Mouse (Mus musculus) heart, embryonic 16.5 days (tissue): ENCODE measurements around the gene Fam76a. TPM values are rescaled to one million over a fixed set of nuclear protein-coding genes. Genes with fewer than 3 reads are reported as not detected.

ENCODE experiments used
- ATAC-seq: fragments of 200-750 bp; cut with Nextera tagmentation; replicated peaks from 2 replicates; pipeline ENCODE4 v1.8.0; 2017; ENCODE audit warnings: moderate number of reproducible peaks; ENCODE audit not compliant: insufficient read depth, low FRiP score; ENCODE audit errors: extremely low read depth
- H3K27ac ChIP-seq: fragments of 300-500 bp; sonication (generic); 2 replicates; pipeline ENCODE4 v1.5.1; 2014; ENCODE audit warnings: mild to moderate bottlenecking, low read length, control low read depth, moderate library complexity
- H3K27me3 ChIP-seq: fragments of 300-500 bp; sonication (generic); 2 replicates; pipeline ENCODE4 v1.6.1; 2014; ENCODE audit warnings: low read length, mixed read lengths; ENCODE audit not compliant: control insufficient read depth, insufficient read depth
- H3K36me3 ChIP-seq: fragments of 300-500 bp; sonication (generic); 2 replicates; pipeline ENCODE4 v1.6.1; 2014; ENCODE audit not compliant: control insufficient read depth, insufficient read depth
- H3K4me1 ChIP-seq: fragments of 300-500 bp; sonication (generic); 2 replicates; pipeline ENCODE4 v1.6.1; 2014; ENCODE audit warnings: low read length, mixed read lengths; ENCODE audit not compliant: control insufficient read depth, insufficient read depth
- H3K4me2 ChIP-seq: fragments of 300-500 bp; sonication (generic); 2 replicates; pipeline ENCODE4 v1.6.1; 2014; ENCODE audit warnings: low read depth, mild to moderate bottlenecking, control low read depth, low read length
- H3K4me3 ChIP-seq: fragments of 300-500 bp; sonication (generic); 2 replicates; pipeline ENCODE4 v1.5.1; 2014; ENCODE audit warnings: mild to moderate bottlenecking, control low read depth, low read length
- H3K9ac ChIP-seq: fragments of 300-500 bp; sonication (generic); 2 replicates; pipeline ENCODE4 v1.6.1; 2014; ENCODE audit warnings: low read length, control low read depth
- H3K9me3 ChIP-seq: fragments of 300-500 bp; sonication (generic); replicated peaks from 2 replicates; pipeline ENCODE4 v1.6.1; 2016; ENCODE audit warnings: low read length; ENCODE audit not compliant: control insufficient read depth
- WGBS: fragments of 180-500 bp; shearing (Covaris S2); extraction: QIAGEN DNeasy Blood & Tissue Kit; methylation state at CpG from one replicate; pipeline ENCODE4 v1.1.7; 2014; 5-methylcytosine and 5-hydroxymethylcytosine counted together
- polyA plus RNA-seq: library from polyadenylated mRNA; unstranded; fragments of >200 nt; fragmentation: Nextera tagmentation; extraction: Ambion mirVana; gene quantifications from 2 replicates; pipeline ENCODE4 v1.2.1, GENCODE M21; 2015

Fam76a gene
- polyA plus RNA-seq, 1 experiment from 2014 or later: 41.5 TPM

DNA sequence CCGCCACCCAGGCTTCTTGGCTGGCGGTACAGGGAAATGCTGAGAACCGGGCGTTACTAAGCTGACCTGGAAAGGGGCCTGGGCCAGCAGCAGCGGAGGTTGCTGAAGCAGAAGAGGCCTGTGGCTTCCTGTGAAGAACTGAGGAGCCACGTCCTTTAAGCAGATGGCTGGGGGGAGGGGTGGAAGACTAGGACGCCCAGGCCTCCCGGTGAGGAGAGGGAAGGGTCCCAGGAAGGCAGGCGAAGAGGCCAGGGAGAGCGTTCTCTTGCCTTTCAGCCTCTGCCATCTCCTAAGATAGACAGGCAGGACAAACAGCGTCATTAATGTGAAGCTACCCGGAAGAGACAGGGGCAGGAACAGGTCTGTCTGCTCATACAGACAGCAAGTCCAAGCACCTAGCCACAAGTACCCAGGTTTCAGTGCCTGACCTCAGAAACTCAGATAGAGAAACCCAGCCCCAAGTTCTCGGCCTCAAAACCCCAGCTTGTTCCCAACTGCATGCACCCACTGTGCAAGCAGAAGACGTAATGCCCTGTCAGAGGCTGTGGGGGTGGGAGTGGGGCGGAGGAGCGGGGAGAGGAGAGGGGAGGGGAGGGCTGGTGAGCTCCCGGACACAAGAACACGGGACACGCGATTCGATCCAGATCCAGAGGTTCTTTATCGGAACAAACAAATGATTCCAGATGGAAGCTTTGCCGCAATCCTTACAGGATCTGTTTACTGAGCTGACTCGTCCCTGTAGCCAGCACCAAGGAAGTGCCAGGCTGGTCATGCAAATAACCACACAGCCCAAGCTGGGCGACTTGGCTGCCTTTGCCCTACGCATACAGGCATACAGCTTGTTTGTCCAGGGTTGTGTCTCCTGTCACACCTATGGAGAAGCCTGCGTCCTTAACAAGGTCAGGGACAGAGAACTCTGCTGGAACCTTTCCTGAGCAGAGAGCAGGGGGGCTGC is 24.0 kb upstream of the Fam76a start:
- peak overlapping the region; percentile 49 for H3K4me2 ChIP-seq
- H3K9me3 ChIP-seq: no peaks in the 10 kb centered on the region
- ATAC-seq: peak; percentile 39
- H3K27me3 ChIP-seq: no peaks in the 10 kb centered on the region
- no peaks in the 10 kb centered on the region for H3K36me3 ChIP-seq
- peaks cover 32% of the 10 kb centered on the region for H3K4me1 ChIP-seq
- peak overlapping the region; percentile 3 for H3K4me3 ChIP-seq
- 25% methylated on average over 27 of the region's 27 CpGs for WGBS
- H3K9ac ChIP-seq: peak overlapping the region; percentile 61
- H3K27ac ChIP-seq: peak overlapping the region; percentile 70

DNA sequence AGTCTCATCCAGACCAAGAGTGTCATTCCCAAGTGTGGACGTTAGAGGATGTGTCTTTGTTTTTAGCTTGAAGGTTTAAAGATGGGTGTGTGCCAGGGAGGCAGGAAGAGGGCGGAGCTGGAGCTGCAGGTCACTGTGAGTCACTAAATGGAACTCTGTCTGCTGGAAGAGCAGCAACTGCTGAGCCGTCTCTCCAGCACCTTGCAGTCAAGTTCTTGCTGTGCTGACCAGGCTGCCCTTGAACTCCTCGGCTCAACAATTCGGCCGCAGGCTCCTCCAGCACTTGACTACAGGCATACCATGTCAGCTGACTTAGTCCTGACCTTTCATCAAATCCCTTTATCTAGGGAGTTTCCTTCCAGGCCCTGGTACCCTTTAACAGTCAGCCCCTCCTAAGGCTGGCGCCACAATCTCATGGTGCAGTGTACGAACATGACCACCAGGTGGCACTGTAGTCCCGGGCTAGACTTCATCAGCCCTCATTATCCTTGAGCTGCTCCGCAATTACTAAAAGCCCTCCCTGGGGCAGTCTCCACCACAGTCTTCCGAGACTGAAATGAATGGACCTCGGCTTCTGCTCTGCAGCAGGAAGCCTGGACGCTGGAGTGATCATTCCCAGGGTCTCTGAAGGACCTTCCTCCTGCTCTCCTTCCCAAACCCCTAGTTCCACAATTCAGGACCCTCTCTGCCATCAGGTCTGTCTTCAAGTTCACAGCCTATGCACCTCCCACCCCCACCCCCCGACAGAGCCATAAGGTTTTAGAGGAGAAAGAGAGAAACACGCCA is 23.1 kb upstream of the Fam76a start:
- Histone ChIP-seq H3K4me3 (peak overlapping the region; percentile 3), H3K9me3 (no peaks in the 10 kb centered on the region), H3K27ac (peak overlapping the region; percentile 70), H3K27me3 (no peaks in the 10 kb centered on the region), H3K36me3 (no peaks in the 10 kb centered on the region), H3K4me1 (peaks cover 32% of the 10 kb centered on the region), H3K9ac (peak overlapping the region; percentile 61), H3K4me2 (peak overlapping the region; percentile 49)
- ATAC-seq: peak; percentile 79
- WGBS: 5% methylated on average over 15 of the region's 15 CpGs

DNA sequence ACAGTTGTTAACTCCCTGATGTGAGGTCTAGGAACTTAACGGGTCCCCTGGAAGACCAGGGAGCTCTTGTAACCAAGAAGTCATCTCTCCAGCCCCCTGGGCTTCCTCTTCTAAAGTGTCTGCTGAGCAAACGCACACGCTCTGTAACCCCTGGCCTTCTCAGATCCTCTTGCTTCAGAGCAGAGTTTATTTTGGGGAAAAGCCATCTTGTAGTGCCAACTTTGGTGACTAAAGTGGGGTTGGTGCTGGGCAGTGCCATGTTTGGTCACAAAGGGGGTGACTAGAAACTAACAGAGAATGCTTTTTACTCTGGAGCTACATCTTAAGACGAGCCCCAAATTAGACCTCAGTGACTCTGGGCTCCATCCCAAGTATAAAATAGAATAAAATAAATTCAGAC is 22.4 kb upstream of the Fam76a start:
- 54% methylated on average over 4 of the region's 4 CpGs for WGBS
- H3K27me3 ChIP-seq: no peaks in the 10 kb centered on the region
- H3K36me3 ChIP-seq: no peaks in the 10 kb centered on the region
- H3K9ac ChIP-seq: peak overlapping the region; percentile 35; the same call in 1 of the 2 replicates
- ATAC-seq: no peak
- H3K9me3 ChIP-seq: no peaks in the 10 kb centered on the region
- H3K4me1 ChIP-seq: peaks cover 26% of the 10 kb centered on the region
- H3K4me2 ChIP-seq: no peak overlapping the region
- no peak overlapping the region for H3K4me3 ChIP-seq
- H3K27ac ChIP-seq: peak overlapping the region; percentile 70

DNA sequence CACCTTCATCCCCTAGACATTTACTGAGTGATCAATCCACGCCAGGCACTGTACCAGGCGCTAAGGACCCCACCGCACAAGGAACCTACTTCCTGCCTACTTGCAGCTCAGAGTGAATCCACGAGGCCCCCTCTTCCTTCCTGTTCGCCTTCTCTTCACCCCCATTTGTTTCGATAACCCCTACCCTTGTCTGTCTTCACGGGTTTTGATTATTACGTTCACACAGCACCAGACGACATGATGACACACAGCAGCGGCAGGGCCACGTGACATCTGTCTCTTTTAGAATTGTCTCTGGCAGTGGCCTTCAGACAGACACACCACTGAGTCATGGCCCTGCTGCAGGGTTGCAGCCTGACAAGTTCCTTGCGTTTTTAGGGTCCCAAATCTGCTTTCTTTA is 21.7 kb upstream of the Fam76a start:
- H3K27ac ChIP-seq: peak overlapping the region; percentile 70; the same call in 1 of the 2 replicates
- no peaks in the 10 kb centered on the region for H3K36me3 ChIP-seq
- no peak overlapping the region for H3K9ac ChIP-seq
- no peaks in the 10 kb centered on the region for H3K27me3 ChIP-seq
- no peaks in the 10 kb centered on the region for H3K9me3 ChIP-seq
- 45% methylated on average over 12 of the region's 12 CpGs for WGBS
- no peak for ATAC-seq
- H3K4me3 ChIP-seq: no peak overlapping the region
- H3K4me2 ChIP-seq: no peak overlapping the region
- H3K4me1 ChIP-seq: peaks cover 26% of the 10 kb centered on the region

DNA sequence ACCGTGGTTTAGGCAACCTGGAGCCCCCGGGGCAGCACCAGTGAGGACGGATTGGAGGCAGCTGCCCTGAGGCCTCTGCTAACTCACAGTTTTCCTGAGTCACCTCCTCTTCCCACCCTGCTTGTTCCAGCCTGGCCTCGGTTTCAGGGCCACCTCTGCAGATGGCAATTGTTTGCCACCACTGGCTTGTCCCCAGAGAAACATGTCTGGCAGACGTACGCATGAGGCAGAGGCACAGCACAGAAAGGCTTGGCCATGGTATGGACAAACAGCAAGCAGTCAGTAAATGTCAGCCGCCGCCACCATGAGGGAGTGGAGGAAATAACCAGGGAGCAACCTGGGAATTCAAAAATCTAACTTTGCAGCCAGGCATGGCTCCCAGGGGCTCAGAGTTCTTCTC is 20.7 kb upstream of the Fam76a start:
- Histone ChIP-seq H3K36me3 (no peaks in the 10 kb centered on the region), H3K9me3 (no peaks in the 10 kb centered on the region), H3K27ac (no peak overlapping the region), H3K4me3 (no peak overlapping the region), H3K4me1 (peaks cover 26% of the 10 kb centered on the region), H3K9ac (no peak overlapping the region), H3K4me2 (no peak overlapping the region), H3K27me3 (no peaks in the 10 kb centered on the region)
- 66% methylated on average over 8 of the region's 8 CpGs for WGBS
- no peak for ATAC-seq

DNA sequence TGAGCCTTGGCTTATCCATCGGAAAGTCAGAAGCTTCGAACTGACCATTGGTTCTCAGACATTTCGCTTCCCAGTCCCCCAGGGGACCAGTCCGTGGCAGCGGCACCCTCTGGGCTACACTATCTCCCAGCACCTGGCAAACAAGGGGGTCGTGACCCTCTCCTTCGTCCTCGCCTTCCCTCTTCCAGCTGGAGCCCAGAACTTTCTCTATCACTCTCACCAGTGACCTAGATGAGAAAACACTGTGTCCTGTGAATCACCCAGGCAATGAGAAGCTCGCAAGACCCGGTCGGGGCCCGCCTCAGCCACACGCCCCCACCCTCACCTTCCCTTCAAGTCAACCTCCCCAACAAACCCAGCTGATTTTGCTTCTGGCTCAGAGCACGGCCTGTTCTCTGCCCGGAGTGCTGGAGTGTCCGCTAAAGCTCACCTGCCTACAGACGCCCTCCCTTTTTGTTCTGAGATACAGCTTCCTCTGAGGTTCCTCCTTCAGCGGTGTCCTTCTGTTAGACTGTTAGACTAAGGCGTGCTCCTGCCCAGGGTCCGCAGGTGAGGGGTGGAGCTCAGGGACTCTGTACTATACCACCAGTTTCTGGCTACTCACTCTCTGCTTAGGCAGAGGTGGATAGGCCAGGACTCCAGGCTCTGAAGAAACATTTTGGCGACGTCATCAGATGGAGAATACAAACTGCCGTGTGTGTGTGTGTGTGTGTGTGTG is 18.8 kb upstream of the Fam76a start:
- Histone ChIP-seq H3K4me1 (peaks cover 17% of the 10 kb centered on the region), H3K27ac (no peak overlapping the region), H3K4me3 (no peak overlapping the region), H3K27me3 (no peaks in the 10 kb centered on the region), H3K4me2 (no peak overlapping the region), H3K9me3 (no peaks in the 10 kb centered on the region), H3K36me3 (no peaks in the 10 kb centered on the region), H3K9ac (no peak overlapping the region)
- 53% methylated on average over 23 of the region's 23 CpGs for WGBS
- no peak for ATAC-seq

DNA sequence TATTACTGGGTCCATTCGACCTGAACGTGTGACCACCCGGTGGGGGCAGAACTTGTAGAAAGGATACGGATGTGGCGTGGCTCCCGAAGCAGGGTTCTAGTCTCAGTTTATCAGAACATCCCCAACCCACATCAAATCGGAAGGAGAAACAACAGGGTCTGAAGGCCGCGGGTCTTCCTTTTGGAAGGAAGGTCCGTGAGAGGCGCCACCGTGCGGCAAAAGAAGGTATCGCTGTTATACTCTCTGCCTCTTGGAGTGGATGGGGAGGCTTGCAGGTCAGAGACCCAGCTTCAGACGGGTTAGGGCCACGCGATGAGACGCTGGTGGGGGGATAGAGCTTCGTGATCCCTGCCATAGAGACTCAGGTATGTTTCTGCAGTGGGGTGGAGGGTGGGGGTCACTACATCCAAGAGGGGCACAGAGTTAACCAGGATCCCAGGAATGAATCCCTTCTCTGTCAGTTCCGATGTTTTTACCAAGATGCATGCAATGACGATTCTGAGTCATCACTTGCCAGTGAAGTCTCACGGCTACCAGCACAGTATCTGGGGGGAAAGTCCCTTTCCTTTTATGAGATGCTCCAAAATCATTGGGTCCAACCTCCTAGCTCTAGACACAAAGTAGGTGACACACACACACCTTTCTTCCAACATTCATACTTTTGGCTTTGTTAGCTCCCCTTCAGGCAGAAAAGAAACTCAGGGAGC is 17.2 kb upstream of the Fam76a start:
- no peaks in the 10 kb centered on the region for H3K9me3 ChIP-seq
- H3K36me3 ChIP-seq: no peaks in the 10 kb centered on the region
- H3K4me3 ChIP-seq: no peak overlapping the region
- no peak overlapping the region for H3K9ac ChIP-seq
- ATAC-seq: no peak
- peaks cover 4% of the 10 kb centered on the region for H3K4me1 ChIP-seq
- no peaks in the 10 kb centered on the region for H3K27me3 ChIP-seq
- 28% methylated on average over 22 of the region's 22 CpGs for WGBS
- H3K27ac ChIP-seq: no peak overlapping the region
- peak overlapping the region; percentile 45 for H3K4me2 ChIP-seq

DNA sequence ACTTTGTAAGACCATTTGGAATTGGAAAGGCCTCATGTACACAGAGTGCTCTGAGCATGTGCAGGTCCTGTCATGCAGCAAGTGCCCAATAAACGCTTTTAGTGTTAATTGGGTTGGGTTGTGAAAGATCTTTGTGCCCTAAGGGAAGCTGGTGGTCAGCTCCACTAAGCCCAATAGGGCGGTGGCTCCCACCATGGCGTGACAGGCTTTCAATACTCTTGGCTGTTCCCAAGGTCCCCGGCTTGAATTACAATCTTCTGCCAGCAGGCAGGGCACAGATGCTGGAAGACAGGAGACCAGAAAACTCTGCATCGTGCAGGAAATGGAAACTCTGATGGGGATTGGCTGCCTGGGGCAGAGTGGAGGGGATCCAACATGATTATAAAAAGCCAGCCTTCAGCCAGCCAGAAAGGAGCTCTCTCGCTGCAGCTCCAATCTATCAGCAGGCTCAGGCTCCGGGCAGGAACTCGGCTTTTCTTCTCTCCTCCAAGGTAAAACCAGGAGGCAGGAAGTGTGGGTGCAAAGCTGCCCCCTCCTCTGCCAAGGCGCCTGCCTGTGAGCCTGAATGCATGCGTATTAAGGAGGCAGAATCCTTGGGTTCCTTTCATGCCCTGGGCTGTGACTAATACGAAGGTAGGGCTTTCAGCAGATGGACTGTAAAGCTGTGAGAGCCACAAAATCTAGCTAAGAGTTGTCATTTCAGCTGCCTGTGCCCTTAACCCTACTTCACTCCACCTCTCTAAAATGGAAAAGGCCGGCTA is 16.0 kb upstream of the Fam76a start:
- Histone ChIP-seq H3K4me2 (no peak overlapping the region), H3K9me3 (no peaks in the 10 kb centered on the region), H3K4me3 (no peak overlapping the region), H3K27ac (no peak overlapping the region), H3K4me1 (no peaks in the 10 kb centered on the region), H3K36me3 (no peaks in the 10 kb centered on the region), H3K9ac (no peak overlapping the region), H3K27me3 (no peaks in the 10 kb centered on the region)
- 52% methylated on average over 12 of the region's 12 CpGs for WGBS
- ATAC-seq: no peak
